Mouse (Mus musculus) embryonic facial prominence, embryonic 11.5 days (tissue): ENCODE data around the gene Samd4b. TPM values are rescaled to one million over a fixed set of nuclear protein-coding genes. Genes with fewer than 3 reads are reported as not detected.

ENCODE experiments used
- ATAC-seq: fragments of 200-750 bp; cut with Nextera tagmentation; replicated peaks from 2 replicates; pipeline ENCODE4 v1.8.0; 2017; ENCODE audit warnings: low read depth; ENCODE audit not compliant: insufficient number of reproducible peaks, low FRiP score, low TSS enrichment
- DNase-seq: peaks from one replicate; pipeline ENCODE4 v3.0.0-alpha.2; 2015; ENCODE audit warnings: low spot score
- H3K27ac ChIP-seq: fragments of 300-500 bp; sonication (generic); replicated peaks from 2 replicates; pipeline ENCODE4 v1.5.1; 2014; ENCODE audit warnings: mild to moderate bottlenecking, low read depth, low read length, control low read depth
- H3K27me3 ChIP-seq: fragments of 300-500 bp; sonication (generic); 2 replicates; pipeline ENCODE4 v1.6.1; 2014; ENCODE audit warnings: mild to moderate bottlenecking, low read length, moderate library complexity, mixed read lengths; ENCODE audit not compliant: control insufficient read depth, insufficient read depth
- H3K36me3 ChIP-seq: fragments of 300-500 bp; sonication (generic); replicated peaks from 2 replicates; pipeline ENCODE4 v1.6.1; 2014; ENCODE audit warnings: low read depth, mild to moderate bottlenecking, low read length, moderate library complexity, mixed read lengths; ENCODE audit not compliant: control insufficient read depth, insufficient read depth
- H3K4me1 ChIP-seq: fragments of 300-500 bp; sonication (generic); 2 replicates; pipeline ENCODE4 v1.6.1; 2014; ENCODE audit warnings: low read length, mixed read lengths; ENCODE audit not compliant: control insufficient read depth, insufficient read depth
- H3K4me2 ChIP-seq: fragments of 300-500 bp; sonication (generic); 2 replicates; pipeline ENCODE4 v1.6.1; 2014; ENCODE audit warnings: low read depth, mild to moderate bottlenecking, control low read depth, low read length, moderate library complexity
- H3K4me3 ChIP-seq: fragments of 300-500 bp; sonication (generic); 2 replicates; pipeline ENCODE4 v1.5.1; 2014; ENCODE audit warnings: low read depth, low read length, control low read depth
- H3K9ac ChIP-seq: fragments of 300-500 bp; sonication (generic); replicated peaks from 2 replicates; pipeline ENCODE4 v1.6.1; 2014; ENCODE audit warnings: mild to moderate bottlenecking, control low read depth, low read length
- H3K9me3 ChIP-seq: fragments of 300-500 bp; sonication (generic); replicated peaks from 2 replicates; pipeline ENCODE4 v1.6.1; 2016; ENCODE audit warnings: mild to moderate bottlenecking, low read length, inconsistent platforms, mixed read lengths; ENCODE audit not compliant: control insufficient read depth
- WGBS: fragments of 180-500 bp; shearing (Covaris S2); extraction: QIAGEN DNeasy Blood & Tissue Kit; methylation state at CpG from one replicate; pipeline ENCODE4 v1.1.7; 2014; 5-methylcytosine and 5-hydroxymethylcytosine counted together
- polyA plus RNA-seq: library from polyadenylated mRNA; unstranded; fragments of >200 nt; fragmentation: Nextera tagmentation; extraction: Ambion mirVana; gene quantifications from 2 replicates; pipeline ENCODE4 v1.2.1, GENCODE M21; 2014

Samd4b gene
- polyA plus RNA-seq, 1 experiment from 2014 or later: 29.4 TPM

- Histone ChIP-seq H3K27me3 (no peaks in the 10 kb centered on the region), H3K9me3 (no peaks in the 10 kb centered on the region), H3K4me1 (no peaks in the 10 kb centered on the region), H3K36me3 (no peaks in the 10 kb centered on the region), H3K4me2 (no peak overlapping the region), H3K9ac (no peak overlapping the region), H3K27ac (no peak overlapping the region), H3K4me3 (no peak overlapping the region)
- DNase-seq (no peak), ATAC-seq (no peak)
- 89% methylated on average over 2 of the region's 2 CpGs for WGBS
These were observed 165.7 kb downstream of the Samd4b start for GRCm38 (mm10) chr7:28432252-28432651.

GRCm38 (mm10) chr7:28430512-28430911 is 167.4 kb downstream of the Samd4b start:
- Histone ChIP-seq H3K9me3 (no peaks in the 10 kb centered on the region), H3K27ac (no peak overlapping the region), H3K27me3 (no peaks in the 10 kb centered on the region), H3K4me1 (no peaks in the 10 kb centered on the region), H3K36me3 (no peaks in the 10 kb centered on the region), H3K4me3 (no peak overlapping the region), H3K9ac (no peak overlapping the region), H3K4me2 (no peak overlapping the region)
- ATAC-seq: no peak
- WGBS: 83% methylated on average over 1 of the region's 1 CpGs
- no peak for DNase-seq

GRCm38 (mm10) chr7:28427738-28428137 is 170.2 kb downstream of the Samd4b start:
- Histone ChIP-seq H3K9ac (no peak overlapping the region), H3K27ac (no peak overlapping the region), H3K36me3 (peaks cover 3% of the 10 kb centered on the region; the same call in 1 of the 2 replicates), H3K4me3 (no peak overlapping the region), H3K27me3 (no peaks in the 10 kb centered on the region), H3K9me3 (no peaks in the 10 kb centered on the region), H3K4me1 (no peaks in the 10 kb centered on the region), H3K4me2 (no peak overlapping the region)
- ATAC-seq (no peak), DNase-seq (no peak)

- H3K27ac ChIP-seq: no peak overlapping the region
- H3K9ac ChIP-seq: no peak overlapping the region
- ATAC-seq: no peak
- H3K4me2 ChIP-seq: no peak overlapping the region
- H3K4me3 ChIP-seq: no peak overlapping the region
- no peaks in the 10 kb centered on the region for H3K4me1 ChIP-seq
- peaks cover 11% of the 10 kb centered on the region for H3K36me3 ChIP-seq
- no peaks in the 10 kb centered on the region for H3K9me3 ChIP-seq
- no peaks in the 10 kb centered on the region for H3K27me3 ChIP-seq
- DNase-seq: no peak
- WGBS: 100% methylated on average over 1 of the region's 1 CpGs
These were observed 174.9 kb downstream of the Samd4b start for GRCm38 (mm10) chr7:28423018-28423417.

GRCm38 (mm10) chr7:28419416-28419815 is 178.5 kb downstream of the Samd4b start:
- WGBS: 98% methylated on average over 2 of the region's 2 CpGs
- Histone ChIP-seq H3K9ac (no peak overlapping the region), H3K9me3 (no peaks in the 10 kb centered on the region), H3K4me3 (no peak overlapping the region), H3K27ac (no peak overlapping the region), H3K27me3 (no peaks in the 10 kb centered on the region), H3K4me2 (no peak overlapping the region), H3K36me3 (peaks cover 11% of the 10 kb centered on the region), H3K4me1 (no peaks in the 10 kb centered on the region)
- ATAC-seq (no peak), DNase-seq (no peak)

- H3K27me3 ChIP-seq: no peaks in the 10 kb centered on the region
- no peak overlapping the region for H3K27ac ChIP-seq
- 73% methylated on average over 8 of the region's 8 CpGs for WGBS
- no peaks in the 10 kb centered on the region for H3K9me3 ChIP-seq
- peaks cover 18% of the 10 kb centered on the region for H3K36me3 ChIP-seq
- no peak for ATAC-seq
- no peak overlapping the region for H3K4me2 ChIP-seq
- no peaks in the 10 kb centered on the region for H3K4me1 ChIP-seq
- no peak overlapping the region for H3K4me3 ChIP-seq
- DNase-seq: no peak
- H3K9ac ChIP-seq: no peak overlapping the region
These were observed 179.8 kb downstream of the Samd4b start for GRCm38 (mm10) chr7:28418096-28418670.

GRCm38 (mm10) chr7:28417368-28417767 is 180.6 kb downstream of the Samd4b start:
- H3K27me3 ChIP-seq: no peaks in the 10 kb centered on the region
- no peak overlapping the region for H3K4me2 ChIP-seq
- DNase-seq: no peak
- no peaks in the 10 kb centered on the region for H3K9me3 ChIP-seq
- H3K4me1 ChIP-seq: no peaks in the 10 kb centered on the region
- H3K9ac ChIP-seq: no peak overlapping the region
- H3K4me3 ChIP-seq: no peak overlapping the region
- ATAC-seq: no peak
- H3K27ac ChIP-seq: no peak overlapping the region
- peaks cover 15% of the 10 kb centered on the region for H3K36me3 ChIP-seq

- Histone ChIP-seq H3K9me3 (no peaks in the 10 kb centered on the region), H3K27ac (no peak overlapping the region), H3K4me1 (no peaks in the 10 kb centered on the region), H3K27me3 (no peaks in the 10 kb centered on the region), H3K4me3 (no peak overlapping the region), H3K4me2 (no peak overlapping the region), H3K9ac (no peak overlapping the region), H3K36me3 (peaks cover 11% of the 10 kb centered on the region)
- DNase-seq: no peak
- 90% methylated on average over 4 of the region's 4 CpGs for WGBS
- no peak for ATAC-seq
These were observed 185.1 kb downstream of the Samd4b start for GRCm38 (mm10) chr7:28412826-28413225.
